Mouse (Mus musculus) heart, postnatal 4 days (tissue): ENCODE measurements at regions not wholly inside any gene's neighbourhood (a gene's known extent, or its start where the extent isn't known, plus 50 kb on each side); places are given as distances from the start of the nearest gene placed in this dataset.

Experiments
- DNase-seq: peaks from one replicate; pipeline ENCODE4 v3.0.0; 2021

DNA sequence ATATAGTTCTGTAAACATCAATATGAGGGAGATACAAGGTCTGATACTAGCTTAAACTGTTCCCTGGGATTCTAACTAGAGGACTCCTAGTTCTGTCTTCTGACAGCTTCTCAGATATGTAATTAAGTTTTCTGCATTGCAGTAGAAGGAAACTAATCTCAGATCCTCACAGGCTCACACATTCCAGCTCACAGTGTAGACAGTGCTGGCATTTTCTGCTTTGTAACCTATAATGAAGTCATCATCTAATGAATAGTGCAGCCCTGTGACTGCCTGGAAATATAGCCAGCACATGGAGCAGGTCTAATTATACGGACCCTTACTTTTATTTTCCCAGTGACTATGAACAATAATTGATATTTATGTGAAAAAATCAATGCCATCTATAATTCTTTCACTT lies 331.2 kb upstream of the Celf2 start:
- no peak for DNase-seq

- no peak for DNase-seq
These were observed 328.5 kb upstream of the Celf2 start for GRCm38 (mm10) chr2:7837877-7838276.

DNA sequence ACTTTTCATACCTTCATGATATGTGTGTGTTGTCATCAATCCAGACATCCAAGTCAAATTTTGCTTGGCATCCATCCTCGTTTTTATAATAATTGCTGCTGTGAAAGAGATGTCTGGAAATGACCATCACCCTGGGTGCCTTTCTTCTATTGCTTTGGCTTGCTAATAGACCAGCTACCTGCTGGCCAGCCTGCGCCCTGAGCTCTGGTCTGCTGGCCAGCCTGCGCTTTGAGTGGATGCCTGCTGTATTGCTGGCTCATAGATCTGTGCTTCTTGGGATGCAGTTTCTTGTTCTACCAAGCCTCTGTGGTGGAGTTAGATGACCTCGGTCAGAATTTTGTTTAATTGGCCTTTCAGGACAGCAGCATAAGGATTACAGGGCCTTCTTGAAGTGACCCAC lies 321.9 kb upstream of the Celf2 start:
- no peak for DNase-seq

- DNase-seq = no peak
These were observed 316.9 kb upstream of the Celf2 start for GRCm38 (mm10) chr2:7826272-7826671.

- no peak for DNase-seq
These were observed 287.1 kb upstream of the Celf2 start for GRCm38 (mm10) chr2:7796415-7796814.

DNA sequence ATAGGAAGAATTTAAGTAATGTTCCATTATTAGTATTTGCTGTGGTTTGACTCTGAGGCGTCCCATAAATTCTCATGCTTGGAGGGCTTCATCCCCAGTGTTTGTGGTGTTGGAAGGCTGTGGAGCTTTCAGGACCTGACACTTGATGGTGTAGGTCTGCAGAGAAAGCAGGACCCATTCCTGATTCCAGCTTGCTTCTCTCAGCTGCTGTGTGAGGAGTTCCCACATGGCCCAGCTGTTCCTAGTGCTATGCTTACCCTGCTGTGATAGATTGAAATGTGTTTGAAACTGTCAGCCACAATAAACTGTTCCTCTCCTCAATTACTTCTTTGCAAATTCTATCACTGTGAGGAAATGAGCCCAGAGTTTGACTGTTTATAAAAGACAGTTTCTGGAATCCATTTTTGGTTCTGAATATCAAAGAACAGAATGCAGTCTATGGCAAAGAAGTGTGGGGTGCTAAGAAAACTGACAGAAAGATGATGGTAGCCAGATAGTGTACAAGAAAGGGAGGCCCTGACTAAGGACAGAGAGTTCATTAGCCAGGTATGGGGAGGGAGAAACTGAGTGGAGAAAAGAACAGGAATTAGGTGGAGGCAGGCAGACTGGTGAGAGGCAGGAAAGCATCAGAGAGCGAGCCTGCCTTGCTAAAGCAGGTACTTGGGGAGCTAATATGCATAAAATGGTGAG lies 283.2 kb upstream of the Celf2 start:
- no peak for DNase-seq

GRCm38 (mm10) chr2:7778610-7779009 lies 269.2 kb upstream of the Celf2 start:
- no peak for DNase-seq

GRCm38 (mm10) chr2:7734097-7734730 lies 224.9 kb upstream of the Celf2 start:
- no peak for DNase-seq

DNA sequence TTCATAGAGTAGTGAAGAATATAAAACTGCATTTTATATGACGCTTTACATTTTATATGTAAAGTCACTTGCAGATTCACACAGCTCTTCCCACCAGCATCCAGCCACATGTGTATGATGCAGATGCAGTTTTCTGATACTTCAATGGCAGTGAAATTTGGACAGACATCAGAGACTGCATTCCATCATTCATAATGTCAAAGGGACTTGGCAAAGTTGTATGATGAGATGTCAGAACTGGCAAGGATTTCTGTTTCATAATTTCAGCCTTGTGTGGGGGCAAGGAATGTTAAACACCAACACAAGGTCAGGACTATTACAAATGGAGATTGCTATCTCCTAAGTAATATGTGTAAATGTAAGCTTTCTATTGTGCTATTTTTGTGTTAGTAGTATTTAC lies 221.6 kb upstream of the Celf2 start:
- DNase-seq = no peak

- no peak for DNase-seq
These were observed 213.0 kb upstream of the Celf2 start for GRCm38 (mm10) chr2:7722283-7722935.

DNA sequence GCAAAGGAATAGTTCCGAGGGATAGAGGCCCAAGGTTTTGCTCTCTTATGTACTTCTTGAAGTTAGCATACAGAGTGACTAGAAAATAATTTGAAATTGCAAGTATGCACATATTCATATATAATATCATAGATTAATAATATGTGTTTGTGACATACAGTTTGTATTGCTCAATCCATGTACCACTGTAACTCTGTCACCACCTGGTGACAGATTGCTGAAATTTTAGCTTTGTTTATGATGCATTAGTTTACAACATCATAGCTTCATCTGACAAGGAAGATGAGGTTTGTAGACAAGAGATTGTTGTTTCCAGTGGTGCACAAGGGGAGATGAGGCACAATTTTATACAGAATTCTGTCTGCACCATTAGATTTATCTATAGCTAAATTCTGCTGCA lies 201.7 kb upstream of the Celf2 start:
- no peak for DNase-seq

- no peak for DNase-seq
These were observed 201.1 kb upstream of the Celf2 start for GRCm38 (mm10) chr2:7710476-7710875.

- no peak for DNase-seq
These were observed 174.0 kb upstream of the Celf2 start for GRCm38 (mm10) chr2:7683355-7683754.

DNA sequence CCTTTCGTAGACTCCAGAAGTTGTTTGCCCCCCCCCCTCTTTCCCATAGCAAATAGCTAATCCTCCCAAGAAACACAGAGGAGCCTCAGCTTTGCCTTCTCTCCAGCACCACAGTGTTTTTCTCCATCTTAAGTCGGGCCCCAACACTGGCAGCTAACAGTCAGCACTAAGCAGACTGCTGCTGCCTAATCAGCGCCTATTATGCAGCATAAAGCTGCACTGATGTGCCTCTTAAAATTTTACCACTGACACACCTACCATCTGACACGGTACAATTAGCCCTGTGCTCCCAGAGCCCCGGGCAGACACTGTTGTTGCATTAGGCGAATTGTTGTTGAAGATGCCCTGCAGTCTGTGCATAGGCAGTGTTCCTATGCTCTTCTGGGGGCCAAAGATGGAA lies 131.5 kb upstream of the Celf2 start:
- DNase-seq = no peak

DNA sequence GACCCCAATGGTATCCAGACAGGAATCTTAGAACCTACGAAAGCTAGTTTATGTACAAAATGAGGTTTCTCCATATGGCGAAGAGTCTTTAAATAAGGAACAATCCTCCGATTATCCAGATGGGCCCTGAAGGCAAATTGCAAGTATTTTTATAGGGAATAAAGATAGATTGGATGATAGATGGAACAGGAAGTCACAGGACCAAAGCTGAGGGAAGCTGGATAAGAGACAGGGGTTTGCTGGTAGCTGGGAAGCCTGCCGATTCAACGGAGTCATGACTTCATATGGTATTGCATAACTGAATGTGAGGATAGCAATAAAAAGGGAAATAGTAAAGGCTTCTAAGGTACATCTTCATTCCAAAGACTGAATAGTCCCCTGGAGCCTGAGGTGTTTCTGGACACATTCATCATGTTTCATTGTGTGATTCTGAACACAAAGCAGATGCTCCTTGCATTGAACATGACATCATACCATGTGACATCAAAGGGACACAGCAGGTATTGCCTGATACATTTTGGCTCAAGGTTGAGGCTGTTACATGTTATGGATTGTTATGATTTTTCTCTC lies 113.4 kb upstream of the Celf2 start:
- no peak for DNase-seq

DNA sequence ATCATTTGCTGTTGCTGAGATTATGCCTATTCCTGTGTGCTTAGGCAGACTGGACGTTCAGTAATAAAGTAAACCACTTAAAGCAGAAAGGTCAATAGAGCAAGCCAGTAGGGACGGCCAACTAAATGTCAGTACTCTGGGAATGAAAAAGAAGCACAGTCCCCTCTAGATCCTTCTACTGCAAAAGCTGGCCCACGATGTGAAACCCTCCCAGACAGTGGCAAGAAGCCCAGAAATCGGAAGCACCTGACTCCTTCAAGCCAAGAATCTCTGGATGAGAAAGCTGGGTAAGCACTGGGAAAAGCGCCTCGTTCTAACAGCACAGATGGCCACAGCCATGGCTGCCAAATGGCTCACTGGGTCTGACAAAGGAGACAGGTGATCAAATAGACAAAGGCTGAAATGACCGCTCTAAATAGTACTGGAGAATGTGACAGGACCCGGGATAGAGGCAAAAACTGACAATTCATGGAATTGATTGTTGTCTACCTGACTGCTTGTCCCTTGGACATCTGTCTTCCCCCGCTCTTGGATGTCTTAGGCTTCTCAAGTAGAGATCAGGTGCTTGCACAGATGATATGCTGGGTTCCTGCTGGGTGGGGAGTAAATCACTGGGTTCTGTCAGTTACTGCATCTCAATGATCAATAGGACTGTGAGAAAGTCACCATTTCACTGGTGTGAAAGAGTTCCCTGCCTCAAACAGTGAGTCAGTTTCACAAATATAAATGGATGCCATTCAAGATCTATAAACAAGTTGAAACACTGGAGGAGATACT lies 110.7 kb upstream of the Celf2 start:
- DNase-seq = peak; percentile 73

- DNase-seq = no peak
These were observed 68.8 kb upstream of the Celf2 start for GRCm38 (mm10) chr2:7578196-7578595.
